Mouse (Mus musculus): Measurements from ENCODE around the gene Klk1b1.

DNA sequence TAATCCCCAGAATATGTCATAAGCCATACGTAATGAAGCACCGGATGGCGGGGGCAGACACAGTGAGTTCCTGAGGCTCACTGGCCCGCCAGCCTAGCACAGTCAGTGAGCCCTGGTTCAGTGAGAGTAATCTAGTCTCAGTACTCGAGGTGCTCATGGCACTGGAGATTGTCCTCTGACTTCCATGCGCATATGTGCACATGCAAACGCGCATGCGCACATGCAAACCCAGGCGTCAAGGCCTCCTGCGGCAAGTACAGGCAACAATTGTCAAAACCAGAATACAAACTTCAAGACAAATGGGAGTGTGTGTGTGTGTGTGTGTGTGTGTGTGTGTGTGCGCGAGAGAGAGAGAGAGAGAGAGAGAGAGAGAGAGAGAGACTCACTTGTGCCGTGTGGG is 30.0 kb upstream of the Klk1b1 start:
- no peak for TF ChIP-seq POLR2A (IDR thresholded peaks at IDR 0.05; ENCODE audit: insufficient read depth, low read length)
- TF ChIP-seq CTCF (IDR thresholded peaks at IDR 0.05; ENCODE audit: low read depth, low read length) = no peak

Data from ES-Bruce4 (cell line).